Mouse (Mus musculus) stomach, postnatal 0 days (tissue): Measurements from ENCODE around the gene BC052040.

Experiments
- CTCF ChIP-seq: IDR thresholded peaks from 2 replicates; pipeline ENCODE4 v1.5.1; 2016; ENCODE audit warnings: antibody characterized with exemption, low read depth, mild to moderate bottlenecking, moderate library complexity
- EP300 ChIP-seq: optimal IDR thresholded peaks from 2 replicates; pipeline ENCODE3; 2016; ENCODE audit warnings: antibody characterized with exemption

DNA sequence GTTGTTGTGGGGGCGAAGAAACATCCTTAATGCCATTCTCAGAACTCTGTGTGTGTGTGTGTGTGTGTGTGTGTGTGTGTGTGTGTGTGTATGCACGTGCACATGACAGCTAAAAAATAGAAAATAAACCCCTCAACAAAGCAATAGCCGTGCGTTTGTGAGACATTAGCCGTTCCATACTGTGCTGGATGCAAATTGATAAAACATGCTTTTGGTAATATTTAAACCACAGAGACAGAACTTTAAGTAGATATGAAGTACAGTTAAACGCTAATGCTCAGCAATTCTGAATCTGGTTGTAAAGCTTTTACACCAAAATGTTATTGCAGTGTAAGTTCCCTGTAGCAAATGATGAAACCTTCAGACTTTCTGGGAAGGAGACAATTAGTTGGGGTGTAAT is 22.6 kb downstream of the BC052040 start:
- no peak for TF ChIP-seq CTCF
- no peak for TF ChIP-seq EP300
